Mouse (Mus musculus): ENCODE measurements around the gene Caskin1. TPM values are rescaled to one million over a fixed set of nuclear protein-coding genes. Genes with fewer than 3 reads are reported as not detected.
A peak's percentile ranks its signal among the peaks of the same experiment; 100 is the strongest.

Gene Caskin1
- polyA plus RNA-seq, 1 experiment, result 0.36 TPM

- TF ChIP-seq USF1 (IDR thresholded peaks at IDR 0.05; ENCODE audit: low read depth) (no peak), FOSL1 (IDR thresholded peaks at IDR 0.05; ENCODE audit: insufficient read depth, low read length, poor library complexity, severe bottlenecking) (no peak), MYOD1 (IDR thresholded peaks at IDR 0.05; ENCODE audit: control insufficient read depth, insufficient read length, low read depth) (no peak), CEBPB (IDR thresholded peaks at IDR 0.05; ENCODE audit: low read depth) (no peak), MAX (IDR thresholded peaks at IDR 0.05) (no peak), MYOG (IDR thresholded peaks at IDR 0.05; ENCODE audit: control insufficient read depth, extremely low read depth, insufficient read length) (no peak), CTCF (IDR thresholded peaks at IDR 0.05; ENCODE audit: control insufficient read depth, insufficient read depth, insufficient read length) (no peak)
Measured at GRCm38 (mm10) chr17:24463374-24464133, 24.8 kb upstream of the Caskin1 start.

GRCm38 (mm10) chr17:24468636-24469246 lies 19.7 kb upstream of the Caskin1 start:
- no peak for TF ChIP-seq CTCF (IDR thresholded peaks at IDR 0.05; ENCODE audit: control insufficient read depth, insufficient read depth, insufficient read length)
- TF ChIP-seq FOSL1 (IDR thresholded peaks at IDR 0.05; ENCODE audit: insufficient read depth, low read length, poor library complexity, severe bottlenecking), result no peak
- no peak for TF ChIP-seq MYOG (IDR thresholded peaks at IDR 0.05; ENCODE audit: control insufficient read depth, extremely low read depth, insufficient read length)
- no peak for TF ChIP-seq MAX (IDR thresholded peaks at IDR 0.05)
- TF ChIP-seq USF1 (IDR thresholded peaks at IDR 0.05; ENCODE audit: low read depth), result no peak
- TF ChIP-seq CEBPB (IDR thresholded peaks at IDR 0.05; ENCODE audit: low read depth), result no peak
- TF ChIP-seq MYOD1 (IDR thresholded peaks at IDR 0.05; ENCODE audit: control insufficient read depth, insufficient read length, low read depth), result no peak
- Histone ChIP-seq H3K36me3 (ENCODE audit: control insufficient read depth, insufficient read depth) (peaks cover 16% of the 10 kb centered on the region), H3K27me3 (ENCODE audit: control insufficient read depth, insufficient read depth, insufficient read length) (no peaks in the 10 kb centered on the region), H3K79me2 (ENCODE audit: control insufficient read depth, insufficient read depth) (peaks cover 27% of the 10 kb centered on the region), H3K4me3 (ENCODE audit: insufficient read depth, poor library complexity, severe bottlenecking) (no peak overlapping the region), H3K79me3 (ENCODE audit: low read depth) (peaks cover 16% of the 10 kb centered on the region), H3ac (ENCODE audit: control insufficient read depth, insufficient read length, low read depth) (no peak overlapping the region)

More at GRCm38 (mm10) chr17:24463374-24464133, 24.8 kb upstream of the Caskin1 start:
- H3K36me3 ChIP-seq (ENCODE audit: control insufficient read depth, insufficient read depth), result no peaks in the 10 kb centered on the region
- no peak overlapping the region for H3ac ChIP-seq (ENCODE audit: control insufficient read depth, insufficient read length, low read depth)
- H3K4me3 ChIP-seq (ENCODE audit: insufficient read depth, poor library complexity, severe bottlenecking), result no peak overlapping the region
- H3K79me3 ChIP-seq (ENCODE audit: low read depth), result no peaks in the 10 kb centered on the region
- H3K79me2 ChIP-seq (ENCODE audit: control insufficient read depth, insufficient read depth), result no peaks in the 10 kb centered on the region
- no peaks in the 10 kb centered on the region for H3K27me3 ChIP-seq (ENCODE audit: control insufficient read depth, insufficient read depth, insufficient read length)

DNA sequence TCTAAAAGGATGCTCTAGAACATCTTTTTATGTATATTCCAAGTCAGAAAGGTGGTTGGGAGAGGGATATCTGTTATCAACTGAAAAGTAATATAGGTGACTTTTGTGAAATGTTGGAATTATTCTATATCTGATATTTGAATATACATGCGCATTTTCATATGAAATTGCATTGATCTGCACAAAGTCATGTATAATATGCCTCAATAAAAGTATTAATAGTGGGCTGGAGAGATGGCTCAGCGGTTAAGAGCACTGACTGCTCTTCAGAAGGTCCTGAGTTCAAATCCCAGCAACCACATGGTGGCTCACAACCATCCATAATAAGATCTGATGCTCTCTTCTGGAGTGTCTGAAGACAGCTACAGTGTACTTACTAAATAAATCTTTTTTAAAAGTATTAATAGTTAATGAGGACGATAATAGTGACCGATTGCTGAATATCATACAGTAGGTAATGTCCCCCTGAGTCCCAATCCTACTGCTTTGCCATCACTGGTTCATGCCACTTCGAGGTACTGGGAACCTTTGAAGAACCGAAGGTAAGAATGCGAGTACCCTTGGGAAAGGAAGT lies 19.0 kb upstream of the Caskin1 start:
- Histone ChIP-seq H3K79me2 (ENCODE audit: control insufficient read depth, insufficient read depth) (peaks cover 27% of the 10 kb centered on the region), H3K79me3 (ENCODE audit: low read depth) (peaks cover 16% of the 10 kb centered on the region), H3K4me3 (ENCODE audit: insufficient read depth, poor library complexity, severe bottlenecking) (peak overlapping the region; percentile 68), H3K27me3 (ENCODE audit: control insufficient read depth, insufficient read depth, insufficient read length) (no peaks in the 10 kb centered on the region), H3ac (ENCODE audit: control insufficient read depth, insufficient read length, low read depth) (peak overlapping the region; percentile 53), H3K36me3 (ENCODE audit: control insufficient read depth, insufficient read depth) (peaks cover 21% of the 10 kb centered on the region)
- TF ChIP-seq USF1 (IDR thresholded peaks at IDR 0.05; ENCODE audit: low read depth), result no peak
- TF ChIP-seq MYOD1 (IDR thresholded peaks at IDR 0.05; ENCODE audit: control insufficient read depth, insufficient read length, low read depth), result no peak
- no peak for TF ChIP-seq MAX (IDR thresholded peaks at IDR 0.05)
- TF ChIP-seq CEBPB (IDR thresholded peaks at IDR 0.05; ENCODE audit: low read depth), result no peak
- no peak for TF ChIP-seq FOSL1 (IDR thresholded peaks at IDR 0.05; ENCODE audit: insufficient read depth, low read length, poor library complexity, severe bottlenecking)
- TF ChIP-seq CTCF (IDR thresholded peaks at IDR 0.05; ENCODE audit: control insufficient read depth, insufficient read depth, insufficient read length), result no peak
- TF ChIP-seq MYOG (IDR thresholded peaks at IDR 0.05; ENCODE audit: control insufficient read depth, extremely low read depth, insufficient read length), result no peak

- H3K4me3 ChIP-seq (ENCODE audit: insufficient read depth, poor library complexity, severe bottlenecking), result peak within 1 kb of the TSS; percentile 68
- H3K27me3 ChIP-seq (ENCODE audit: control insufficient read depth, insufficient read depth, insufficient read length), result no peaks in the 10 kb centered on the region
- peaks cover 16% of the 10 kb centered on the region for H3K79me3 ChIP-seq (ENCODE audit: low read depth)
- H3K79me2 ChIP-seq (ENCODE audit: control insufficient read depth, insufficient read depth), result peaks cover 27% of the 10 kb centered on the region
- peaks cover 27% of the 10 kb centered on the region for H3K36me3 ChIP-seq (ENCODE audit: control insufficient read depth, insufficient read depth)
- peak within 1 kb of the TSS; percentile 94 for H3ac ChIP-seq (ENCODE audit: control insufficient read depth, insufficient read length, low read depth)
- no peak for TF ChIP-seq CEBPB (IDR thresholded peaks at IDR 0.05; ENCODE audit: low read depth)
- TF ChIP-seq MYOG (IDR thresholded peaks at IDR 0.05; ENCODE audit: control insufficient read depth, extremely low read depth, insufficient read length), result no peak
- TF ChIP-seq CTCF (IDR thresholded peaks at IDR 0.05; ENCODE audit: control insufficient read depth, insufficient read depth, insufficient read length), result peak; percentile 0
- peak; percentile 12 for TF ChIP-seq MAX (IDR thresholded peaks at IDR 0.05)
- TF ChIP-seq USF1 (IDR thresholded peaks at IDR 0.05; ENCODE audit: low read depth), result no peak
- no peak for TF ChIP-seq MYOD1 (IDR thresholded peaks at IDR 0.05; ENCODE audit: control insufficient read depth, insufficient read length, low read depth)
- TF ChIP-seq FOSL1 (IDR thresholded peaks at IDR 0.05; ENCODE audit: insufficient read depth, low read length, poor library complexity, severe bottlenecking), result no peak
Measured at GRCm38 (mm10) chr17:24469910-24470602, 18.3 kb upstream of the Caskin1 start, which contains the start of the genes E4f1 and Pgp. Gene E4f1 (minus strand): TSS chr17:24470313. Gene Pgp (plus strand): TSS chr17:24470392.

Data from C2C12 (cell line).